Mouse (Mus musculus) forebrain, embryonic 14.5 days (tissue): ENCODE measurements around the gene Fxyd7. TPM values are rescaled to one million over a fixed set of nuclear protein-coding genes. Genes with fewer than 3 reads are reported as not detected.

Experiments
- ATAC-seq: fragments of 200-750 bp; cut with Nextera tagmentation; 2 replicates; pipeline ENCODE4 v1.8.0; 2017; ENCODE audit warnings: mild to moderate bottlenecking, moderate library complexity
- DNase-seq: peaks from one replicate; pipeline ENCODE4 v3.0.0-alpha.2; 2015; ENCODE audit warnings: low spot score
- H3K27ac ChIP-seq: fragments of 300-500 bp; sonication (generic); 2 replicates; pipeline ENCODE4 v1.5.1; 2014; ENCODE audit warnings: low read depth, mild to moderate bottlenecking, control low read depth, low read length, moderate library complexity
- H3K27me3 ChIP-seq: fragments of 300-500 bp; sonication (generic); replicated peaks from 2 replicates; pipeline ENCODE4 v1.6.1; 2014; ENCODE audit warnings: low read length, control low read depth, mixed read lengths; ENCODE audit not compliant: control insufficient read depth, insufficient read depth
- H3K36me3 ChIP-seq: fragments of 300-500 bp; sonication (generic); 2 replicates; pipeline ENCODE4 v1.6.1; 2014; ENCODE audit warnings: low read length, control low read depth; ENCODE audit not compliant: control insufficient read depth, insufficient read depth
- H3K4me1 ChIP-seq: fragments of 300-500 bp; sonication (generic); 2 replicates; pipeline ENCODE4 v1.6.1; 2014; ENCODE audit warnings: antibody characterized with exemption, low read length, control low read depth; ENCODE audit not compliant: control insufficient read depth, insufficient read depth
- H3K4me2 ChIP-seq: fragments of 300-500 bp; sonication (generic); 2 replicates; pipeline ENCODE4 v1.6.1; 2014; ENCODE audit warnings: mild to moderate bottlenecking, control low read depth, low read length
- H3K4me3 ChIP-seq: fragments of 300-500 bp; sonication (generic); 2 replicates; pipeline ENCODE4 v1.5.1; 2014; ENCODE audit warnings: low read depth, low read length, control low read depth
- H3K9ac ChIP-seq: fragments of 300-500 bp; sonication (generic); 2 replicates; pipeline ENCODE4 v1.6.1; 2014; ENCODE audit warnings: mild to moderate bottlenecking, low read length, control low read depth, moderate library complexity
- H3K9me3 ChIP-seq: fragments of 300-500 bp; sonication (generic); replicated peaks from 2 replicates; pipeline ENCODE4 v1.6.1; 2016; ENCODE audit warnings: low read length, control low read depth, mixed read lengths; ENCODE audit not compliant: control insufficient read depth
- WGBS: fragments of 180-500 bp; shearing (Covaris S2); extraction: QIAGEN DNeasy Blood & Tissue Kit; methylation state at CpG from one replicate; pipeline ENCODE4 v1.1.7; 2014; 5-methylcytosine and 5-hydroxymethylcytosine counted together
- polyA plus RNA-seq: library from polyadenylated mRNA; unstranded; fragments of >200 nt; fragmentation: Nextera tagmentation; extraction: Ambion mirVana; gene quantifications from 2 replicates; pipeline ENCODE4 v1.2.1, GENCODE M21; 2014

The Fxyd7 gene
- polyA plus RNA-seq: 46.8 and 67.8 TPM in 2 replicates

DNA sequence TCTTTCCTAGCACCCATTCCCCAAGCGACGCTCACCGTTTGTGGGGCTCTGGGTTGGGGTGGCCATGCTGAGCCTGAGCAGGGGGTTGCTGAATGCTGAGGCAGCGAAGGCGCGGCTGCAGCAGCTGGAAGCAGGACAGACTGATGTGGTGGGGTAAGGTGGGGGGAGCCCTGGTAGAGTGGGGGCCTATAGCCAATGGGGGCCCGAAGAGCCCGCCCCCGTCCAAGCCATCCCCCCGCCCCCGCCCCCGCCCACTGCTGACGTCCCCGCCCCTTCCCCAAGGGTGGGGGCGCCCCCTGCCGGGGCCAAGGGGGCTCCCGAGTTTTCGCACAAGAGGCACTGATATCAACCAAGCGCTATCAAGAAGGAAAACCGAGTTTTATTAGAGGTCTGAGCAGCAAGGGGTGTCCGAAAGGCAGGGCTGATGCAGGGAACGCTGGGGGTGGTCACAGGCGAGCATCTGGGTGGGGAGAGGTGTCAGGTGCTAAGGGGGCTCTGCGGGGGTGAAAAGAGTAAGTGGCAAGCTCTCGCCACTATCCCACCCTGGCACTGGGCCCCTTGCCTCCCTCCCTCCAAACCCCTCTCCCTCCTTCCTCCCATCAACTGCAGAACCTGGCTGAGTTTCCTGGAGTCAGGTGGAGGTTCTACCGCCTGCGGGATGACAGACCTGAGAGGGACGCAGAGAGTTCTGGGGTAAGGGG is at the start of gene Fxyd7:
Gene Fxyd7, minus strand, starts transcription at position 147 of the 701 bp plus-strand sequence.
- Histone ChIP-seq H3K27me3 (peaks cover 43% of the 10 kb centered on the region), H3K36me3 (no peaks in the 10 kb centered on the region), H3K27ac (no peak within 1 kb of the TSS), H3K9me3 (no peaks in the 10 kb centered on the region), H3K9ac (peak within 1 kb of the TSS; percentile 38), H3K4me3 (peak within 1 kb of the TSS; percentile 27), H3K4me2 (peak within 1 kb of the TSS; percentile 53), H3K4me1 (peaks cover 11% of the 10 kb centered on the region)
- 1% methylated on average over 27 of the region's 28 CpGs for WGBS
- ATAC-seq: peak; percentile 16; the same call in 1 of the 2 replicates
- no peak for DNase-seq

GRCm38 (mm10) chr7:31100786-31101185 is 49.5 kb upstream of the Fxyd7 start:
- no peak overlapping the region for H3K4me2 ChIP-seq
- 83% methylated on average over 14 of the region's 14 CpGs for WGBS
- H3K9ac ChIP-seq: no peak overlapping the region
- no peaks in the 10 kb centered on the region for H3K27me3 ChIP-seq
- H3K4me1 ChIP-seq: no peaks in the 10 kb centered on the region
- ATAC-seq (no peak), DNase-seq (no peak)
- H3K4me3 ChIP-seq: no peak overlapping the region
- H3K9me3 ChIP-seq: no peaks in the 10 kb centered on the region
- no peak overlapping the region for H3K27ac ChIP-seq
- no peaks in the 10 kb centered on the region for H3K36me3 ChIP-seq

DNA sequence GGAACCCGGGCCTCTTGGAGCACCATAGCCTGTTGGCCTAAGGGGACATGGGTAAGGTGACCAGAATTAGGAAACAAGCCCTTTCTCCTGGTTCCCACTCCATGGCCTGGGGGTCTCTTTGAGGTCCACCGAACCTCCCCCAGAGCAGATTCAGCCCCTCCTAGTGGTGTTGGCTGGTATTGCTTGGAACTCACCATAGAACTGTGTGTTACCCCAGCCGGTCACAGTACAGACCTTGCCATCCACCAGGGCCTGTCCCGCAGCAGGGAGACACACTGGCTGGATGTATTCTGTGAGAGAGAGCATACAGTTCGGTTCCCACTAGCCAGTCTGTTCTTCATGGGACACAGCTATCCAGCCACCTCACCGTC is 48.3 kb upstream of the Fxyd7 start:
- H3K4me2 ChIP-seq: no peak overlapping the region
- 83% methylated on average over 6 of the region's 6 CpGs for whole genome bisulfite sequencing

DNA sequence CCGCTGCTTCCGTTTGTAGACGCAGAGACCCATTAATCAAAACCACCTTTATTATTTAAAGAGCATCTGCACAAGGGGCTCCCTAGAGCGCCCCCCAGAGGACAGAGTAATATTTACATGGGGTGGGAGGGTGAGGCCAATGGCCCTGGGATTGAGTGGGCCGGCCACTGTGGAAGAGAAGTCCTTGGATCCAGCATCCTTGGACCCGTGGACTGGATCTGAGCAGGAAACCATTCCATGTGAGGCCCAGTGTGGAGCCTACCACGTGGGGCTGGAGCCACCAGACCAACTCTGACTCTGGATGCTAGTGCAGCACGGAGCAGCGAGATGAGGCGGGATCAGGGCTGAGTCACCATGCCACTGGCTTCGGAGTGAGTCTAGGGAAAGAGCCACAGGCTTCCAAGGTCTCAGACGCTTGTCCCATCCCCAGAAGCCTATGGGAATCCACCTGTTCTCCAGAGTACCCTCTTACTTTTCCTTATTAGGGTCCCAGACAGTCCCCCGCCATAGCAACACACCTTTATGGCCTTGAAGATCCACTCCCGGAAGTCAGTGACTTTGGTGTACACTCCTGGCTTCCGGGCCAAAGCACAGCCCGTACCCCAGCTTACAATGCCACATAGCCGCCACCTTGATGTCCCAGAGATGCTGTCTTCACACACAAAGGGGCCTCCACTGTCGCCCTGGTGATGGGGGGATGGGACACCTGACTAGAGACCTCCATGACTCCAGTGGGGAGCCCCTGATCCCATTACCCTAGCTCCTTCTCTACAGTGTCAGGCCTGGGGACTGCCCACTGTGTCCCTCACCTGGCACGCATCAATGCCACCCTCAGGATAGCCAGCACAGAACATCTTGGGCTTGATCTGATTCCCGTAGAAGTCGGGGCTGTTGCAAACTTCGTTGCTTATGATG is 47.7 kb upstream of the Fxyd7 start:
- no peak overlapping the region for H3K4me2 ChIP-seq
- no peaks in the 10 kb centered on the region for H3K27me3 ChIP-seq
- no peaks in the 10 kb centered on the region for H3K9me3 ChIP-seq
- H3K4me3 ChIP-seq: no peak overlapping the region
- ATAC-seq (no peak), DNase-seq (no peak)
- H3K4me1 ChIP-seq: no peaks in the 10 kb centered on the region
- H3K27ac ChIP-seq: no peak overlapping the region
- 80% methylated on average over 22 of the region's 22 CpGs for WGBS
- H3K9ac ChIP-seq: no peak overlapping the region
- no peaks in the 10 kb centered on the region for H3K36me3 ChIP-seq

More for the DNA sequence above, 48.3 kb upstream of the Fxyd7 start:
- Histone ChIP-seq H3K9me3 (no peaks in the 10 kb centered on the region), H3K9ac (no peak overlapping the region), H3K27ac (no peak overlapping the region), H3K4me1 (no peaks in the 10 kb centered on the region), H3K36me3 (no peaks in the 10 kb centered on the region), H3K4me3 (no peak overlapping the region), H3K27me3 (no peaks in the 10 kb centered on the region)
- DNase-seq: no peak
- ATAC-seq: no peak

GRCm38 (mm10) chr7:31097583-31098248 is 46.4 kb upstream of the Fxyd7 start:
- Histone ChIP-seq H3K9me3 (no peaks in the 10 kb centered on the region), H3K4me3 (no peak overlapping the region), H3K27ac (no peak overlapping the region), H3K9ac (no peak overlapping the region; the same call in 1 of the 2 replicates), H3K36me3 (no peaks in the 10 kb centered on the region), H3K27me3 (no peaks in the 10 kb centered on the region), H3K4me2 (peak overlapping the region; percentile 39), H3K4me1 (no peaks in the 10 kb centered on the region)
- DNase-seq (peak; percentile 95), ATAC-seq (peak; percentile 96)
- WGBS: 42% methylated on average over 20 of the region's 20 CpGs

GRCm38 (mm10) chr7:31096892-31097564 is 45.8 kb upstream of the Fxyd7 start:
- Histone ChIP-seq H3K27me3 (no peaks in the 10 kb centered on the region), H3K9me3 (no peaks in the 10 kb centered on the region), H3K36me3 (no peaks in the 10 kb centered on the region), H3K4me1 (no peaks in the 10 kb centered on the region), H3K9ac (no peak overlapping the region), H3K4me2 (no peak overlapping the region), H3K4me3 (no peak overlapping the region), H3K27ac (no peak overlapping the region)
- no peak for ATAC-seq
- WGBS: 74% methylated on average over 9 of the region's 9 CpGs
- no peak for DNase-seq

GRCm38 (mm10) chr7:31094774-31095501 is 43.7 kb upstream of the Fxyd7 start:
- H3K4me2 ChIP-seq: no peak overlapping the region
- ATAC-seq (no peak), DNase-seq (no peak)
- no peaks in the 10 kb centered on the region for H3K4me1 ChIP-seq
- 23% methylated on average over 12 of the region's 12 CpGs for WGBS
- H3K27ac ChIP-seq: no peak overlapping the region
- no peaks in the 10 kb centered on the region for H3K9me3 ChIP-seq
- no peaks in the 10 kb centered on the region for H3K36me3 ChIP-seq
- H3K9ac ChIP-seq: no peak overlapping the region
- no peaks in the 10 kb centered on the region for H3K27me3 ChIP-seq
- no peak overlapping the region for H3K4me3 ChIP-seq

GRCm38 (mm10) chr7:31089721-31090120 is 38.5 kb upstream of the Fxyd7 start:
- no peak for ATAC-seq

More at GRCm38 (mm10) chr7:31089721-31090120, 38.5 kb upstream of the Fxyd7 start:
- H3K9me3 ChIP-seq: no peaks in the 10 kb centered on the region
- no peak for DNase-seq
- no peaks in the 10 kb centered on the region for H3K4me1 ChIP-seq
- no peak overlapping the region for H3K27ac ChIP-seq
- H3K4me3 ChIP-seq: no peak overlapping the region
- 93% methylated on average over 2 of the region's 2 CpGs for WGBS
- no peak overlapping the region for H3K9ac ChIP-seq
- H3K4me2 ChIP-seq: no peak overlapping the region
- H3K27me3 ChIP-seq: no peaks in the 10 kb centered on the region
- H3K36me3 ChIP-seq: no peaks in the 10 kb centered on the region
